ENCODE assay signal across 26 mouse cellular contexts in the genomic region with DNA sequence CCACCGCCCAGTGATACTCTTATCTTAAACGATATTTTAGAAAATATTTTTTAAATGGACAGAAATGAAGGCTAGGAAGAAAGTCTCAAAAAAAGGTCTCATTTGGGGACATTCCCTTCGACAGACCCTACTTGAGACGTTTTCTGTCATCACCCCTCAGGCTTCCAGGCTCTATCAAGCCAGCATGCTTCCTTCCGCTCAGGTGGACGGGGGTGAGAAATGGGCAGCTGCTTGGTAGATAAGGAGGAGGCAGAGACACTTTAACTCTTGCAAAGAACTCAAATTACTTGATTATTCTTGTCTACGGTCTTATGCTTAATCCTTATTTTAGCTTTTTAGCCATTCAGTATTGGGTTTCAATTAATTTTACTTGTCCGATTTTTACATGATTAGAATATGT. TPM values are rescaled to one million over a fixed set of nuclear protein-coding genes. Genes with fewer than 3 reads are reported as not detected.
DNase-seq lines count a peak whose midpoint lies in the region; ATAC-seq and TF ChIP-seq lines count a peak whose summit lies in the region.
"Had no signal": no experiment of that assay in that cellular context is flagged by ENCODE, and none has a peak within 500 bp of the region (broad histone marks: within the 10 kb centered on the region; RNA-seq: fewer than 3 reads in every experiment).

No protein-coding gene starts in this region.

- peak overlapping the region; percentile 53 for H3K4me2 ChIP-seq in liver, embryonic 14.5 days (ENCODE audit: low read depth)
- H3K4me2 ChIP-seq in kidney, embryonic 14.5 days (replicated peaks; ENCODE audit: low read depth, low read length), result no peak overlapping the region
- H3K4me2 ChIP-seq: forebrain, embryonic 15.5 days; heart, embryonic 11.5 days; hindbrain, embryonic 15.5 days had no signal

- DNase-seq in heart, adult 11 months, result peak; percentile 78
- DNase-seq in heart, postnatal 25 days (ENCODE audit: low spot score), result no peak
- DNase-seq in G1E (ENCODE audit: low spot score) (peak; percentile 51), liver (peak; percentile 56)
- DNase-seq in liver, embryonic 14.5 days (ENCODE audit: low read depth in 3 of 3, low spot score in 3 of 3), result no peak
- no peak for DNase-seq in adrenal gland, adult (ENCODE audit: inconsistent age in 2 of 2, low spot score in 1 of 2)
- DNase-seq: adrenal gland, postnatal 14 days; cerebellum, adult 18-20 months; cerebellum, postnatal 10 days; gastrocnemius, postnatal 36 days; heart, adult 18-20 months; heart, postnatal 36 days had no signal

- TF ChIP-seq EP300 in liver, embryonic 14.5 days (IDR thresholded peaks at IDR 0.05; ENCODE audit: low read depth), result no peak

- H3K9me3 ChIP-seq in G1E (replicated peaks), result no peaks in the 10 kb centered on the region
- H3K9me3 ChIP-seq in liver, embryonic 14.5 days (ENCODE audit: control insufficient read depth, low read length), result no peaks in the 10 kb centered on the region
- H3K9me3 ChIP-seq in kidney, embryonic 14.5 days (ENCODE audit: control insufficient read depth, low read length), result no peaks in the 10 kb centered on the region
- H3K9me3 ChIP-seq: embryonic facial prominence, embryonic 10.5 days; forebrain, embryonic 15.5 days; hindbrain, embryonic 15.5 days had no signal

- peak overlapping the region; percentile 33; the same call in 1 of the 2 replicates for H3K27ac ChIP-seq in liver, embryonic 14.5 days
- H3K27ac ChIP-seq in kidney, embryonic 14.5 days (ENCODE audit: low read depth, low read length), result no peak overlapping the region
- H3K27ac ChIP-seq: embryonic facial prominence, embryonic 10.5 days; forebrain, embryonic 15.5 days; hindbrain, embryonic 15.5 days had no signal

- peak overlapping the region; percentile 23 for H3K9ac ChIP-seq in liver, embryonic 14.5 days (replicated peaks)
- no peak overlapping the region for H3K9ac ChIP-seq in kidney, embryonic 14.5 days (ENCODE audit: low read depth, low read length)
- H3K9ac ChIP-seq: forebrain, embryonic 15.5 days; hindbrain, embryonic 15.5 days had no signal

- peaks cover 62% of the 10 kb centered on the region for H3K4me1 ChIP-seq in G1E (ENCODE audit: insufficient read depth, low read depth, low read length)
- H3K4me1 ChIP-seq in liver, embryonic 14.5 days (replicated peaks; ENCODE audit: control insufficient read depth in 2 of 2, insufficient read depth in 2 of 2, low read length in 1 of 2), result peaks cover 25 to 35% of the 10 kb centered on the region in 2 experiments
- H3K4me1 ChIP-seq in kidney, embryonic 14.5 days (ENCODE audit: control insufficient read depth, insufficient read depth, low read length), result peaks cover 16% of the 10 kb centered on the region

- intact Hi-C loops in heart, postnatal 25 days (cut with DNase I), result no loop called here

- H3K27me3 ChIP-seq in G1E (ENCODE audit: insufficient read depth, low read length), result no peaks in the 10 kb centered on the region
- no peaks in the 10 kb centered on the region for H3K27me3 ChIP-seq in liver, embryonic 14.5 days (ENCODE audit: control insufficient read depth, insufficient read depth, low read length)
- no peaks in the 10 kb centered on the region for H3K27me3 ChIP-seq in kidney, embryonic 14.5 days (ENCODE audit: control insufficient read depth, insufficient read depth, low read length)
- H3K27me3 ChIP-seq: CH12.LX; forebrain, embryonic 15.5 days; hindbrain, embryonic 15.5 days had no signal

- peaks cover 22% of the 10 kb centered on the region for H3K36me3 ChIP-seq in G1E (replicated peaks)
- H3K36me3 ChIP-seq in liver, embryonic 14.5 days (replicated peaks; ENCODE audit: control insufficient read depth, insufficient read depth, low read depth), result no peaks in the 10 kb centered on the region; the same call in 1 of the 2 replicates
- no peaks in the 10 kb centered on the region for H3K36me3 ChIP-seq in kidney, embryonic 14.5 days (ENCODE audit: control insufficient read depth, insufficient read depth, low read length)
- H3K36me3 ChIP-seq: forebrain, embryonic 15.5 days; hindbrain, embryonic 15.5 days had no signal

- no peak for TF ChIP-seq CTCF in G1E (IDR thresholded peaks at IDR 0.05; ENCODE audit: low read depth, low read length)
- TF ChIP-seq CTCF in liver, embryonic 14.5 days (IDR thresholded peaks at IDR 0.05; ENCODE audit: low read depth), result no peak

- WGBS in liver, embryonic 14.5 days (ENCODE audit: insufficient replicate concordance), result 32% methylated on average over 8 of the region's 8 CpGs
- 96% methylated on average over 8 of the region's 8 CpGs for WGBS in kidney, embryonic 14.5 days

- no peak for ATAC-seq in G1E (ENCODE audit: extremely low read depth, insufficient number of reproducible peaks, low FRiP score, poor library complexity, severe bottlenecking)
- ATAC-seq in liver, embryonic 14.5 days (ENCODE audit: insufficient read depth), result no peak
- no peak for ATAC-seq in kidney, embryonic 14.5 days (ENCODE audit: low FRiP score, low TSS enrichment)
- ATAC-seq in CD4-positive, CD25-positive, alpha-beta regulatory T cell, adult 4 months, result no peak
- ATAC-seq: forebrain, embryonic 15.5 days had no signal

- H3K4me3 ChIP-seq in G1E (ENCODE audit: low read depth, low read length), result peak overlapping the region; percentile 41; the same call in 1 of the 2 replicates
- 0 out of 4 replicates have a peak overlapping the region, but pooled peaks of 1 of the 2 experiments have one; percentile 10 for H3K4me3 ChIP-seq in liver, embryonic 14.5 days (ENCODE audit: insufficient read depth in 1 of 2, low read depth in 2 of 2, low read length in 2 of 2)
- no peak overlapping the region for H3K4me3 ChIP-seq in kidney, embryonic 14.5 days (ENCODE audit: low read length)
- H3K4me3 ChIP-seq: embryonic facial prominence, embryonic 10.5 days; forebrain, embryonic 15.5 days; hindbrain, embryonic 15.5 days had no signal

RNA-seq across cellular contexts. Expression of a gene that starts 3.0 kb away (rescaled TPM):
- total RNA-seq in heart, postnatal 25 days (2021), result 10 to 100 TPM; 42.9 to 45.7 TPM
- total RNA-seq in G1E (2014; fragmentation: Nextera tagmentation) (143 and 157 TPM in 2 replicates), G1E (2017) (74.2 and 80.8 TPM in 2 replicates)
- polyA plus RNA-seq in G1E (2012), result 85.6 and 91.6 TPM in 2 replicates
- polyA plus RNA-seq in liver, embryonic 14.5 days (2012; rRNA removed), result 16.8 and 23.9 TPM in 2 replicates
- 14.0 and 16.2 TPM in 2 replicates for polyA plus RNA-seq in liver, embryonic 14.5 days (2014; fragmentation: Nextera tagmentation; extraction: Ambion mirVana)
- polyA plus RNA-seq in kidney, embryonic 14.5 days (2014; fragmentation: Nextera tagmentation; extraction: Ambion mirVana), result 29.9 and 38.4 TPM in 2 replicates
- 10 to 100 TPM; 30.5 to 32.9 TPM for polyA plus RNA-seq in CD4-positive, CD25-positive, alpha-beta regulatory T cell, adult 4 months (2017; shearing (Covaris generic))

RNA-seq across cellular contexts. Expression of a gene that starts 3.2 kb away (rescaled TPM):
- total RNA-seq in heart, postnatal 25 days (2021), result 10 to 100 TPM; 52.6 to 57.2 TPM
- total RNA-seq in G1E (2014; fragmentation: Nextera tagmentation), result 107 and 115 TPM in 2 replicates
- 111 and 120 TPM in 2 replicates for total RNA-seq in G1E (2017)
- polyA plus RNA-seq in G1E (2012), result 5.1 and 6.9 TPM in 2 replicates
- 9.7 and 20.5 TPM in 2 replicates for polyA plus RNA-seq in liver, embryonic 14.5 days (2012; rRNA removed)
- polyA plus RNA-seq in liver, embryonic 14.5 days (2014; fragmentation: Nextera tagmentation; extraction: Ambion mirVana), result 59.1 and 65.9 TPM in 2 replicates
- 132 and 156 TPM in 2 replicates for polyA plus RNA-seq in kidney, embryonic 14.5 days (2014; fragmentation: Nextera tagmentation; extraction: Ambion mirVana)
- 100 to 1,000 TPM; 143 to 173 TPM for polyA plus RNA-seq in CD4-positive, CD25-positive, alpha-beta regulatory T cell, adult 4 months (2017; shearing (Covaris generic))

RNA-seq across cellular contexts. Expression of a gene that starts 43.3 kb away (rescaled TPM):
- total RNA-seq in heart, postnatal 25 days (2021), result not detected
- total RNA-seq in G1E (2014; fragmentation: Nextera tagmentation) (not detected in 2 replicates), G1E (2017) (not detected in 2 replicates)
- not detected in 2 replicates for polyA plus RNA-seq in G1E (2012)
- polyA plus RNA-seq in liver, embryonic 14.5 days (2012; rRNA removed), result not detected in 2 replicates
- polyA plus RNA-seq in liver, embryonic 14.5 days (2014; fragmentation: Nextera tagmentation; extraction: Ambion mirVana), result not detected in 2 replicates
- polyA plus RNA-seq in kidney, embryonic 14.5 days (2014; fragmentation: Nextera tagmentation; extraction: Ambion mirVana), result not detected in 2 replicates
- not detected for polyA plus RNA-seq in CD4-positive, CD25-positive, alpha-beta regulatory T cell, adult 4 months (2017; shearing (Covaris generic))
- total RNA-seq: adrenal gland, adult 18-20 months; adrenal gland, postnatal 14 days; CH12.LX; gastrocnemius, adult 8-10 months; gastrocnemius, postnatal 36 days; heart, adult 18-20 months; heart, postnatal 36 days had no signal
- polyA plus RNA-seq: C2C12; embryonic facial prominence, embryonic 10.5 days; embryonic facial prominence, embryonic 14.5 days; forebrain, embryonic 11.5 days; forebrain, embryonic 15.5 days; heart, embryonic 11.5 days; heart, embryonic 16.5 days; hindbrain, embryonic 11.5 days; hindbrain, embryonic 15.5 days had no signal

Comparison
In these comparisons a context has a peak if more than half of its experiments do, and no peak if none do; other contexts are left out.
1. DNase-seq: peak in heart, adult 11 months (single experiment), G1E (single experiment) and liver (single experiment); none in heart, postnatal 25 days (single experiment), liver, embryonic 14.5 days (0 of 3) and adrenal gland, adult (0 of 2).